Mouse (Mus musculus): ENCODE data around the gene Pvalb. TPM values are rescaled to one million over a fixed set of nuclear protein-coding genes. Genes with fewer than 3 reads are reported as not detected.
A peak's percentile ranks its signal among the peaks of the same experiment; 100 is the strongest.

Pvalb gene
- 1.7 and 1.9 TPM in 2 replicates for total RNA-seq (2014; rRNA removed)
- 7.6 and 11.3 TPM in 2 replicates for polyA plus RNA-seq (2015; fragmentation: Nextera tagmentation; extraction: Ambion mirVana)

DNA sequence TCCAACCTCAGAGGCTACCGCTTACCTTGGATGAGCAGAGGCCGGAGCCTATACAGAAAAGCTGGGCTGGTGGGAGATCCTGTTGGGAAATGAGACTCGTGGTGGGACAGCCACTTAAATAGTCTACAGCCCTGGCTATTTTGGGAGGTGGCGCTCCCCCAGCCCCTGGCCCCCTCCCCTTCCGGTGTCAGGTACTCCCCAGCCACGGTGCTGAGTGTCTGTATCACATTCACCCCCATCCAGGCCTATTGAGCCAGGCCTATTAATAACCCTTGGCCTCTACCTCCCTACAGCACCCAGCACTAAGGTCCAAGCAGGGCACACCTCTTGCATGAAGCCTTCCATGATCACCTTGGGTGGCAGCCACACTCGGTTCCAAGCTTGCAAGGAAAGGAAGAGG is at the start of gene Pvalb:
Pvalb (minus strand) TSS at position 89 of the 400 bp plus-strand sequence.
- H3K4me2 ChIP-seq (ENCODE audit: low read depth, low read length), result no peak within 1 kb of the TSS
- TF ChIP-seq CTCF (IDR thresholded peaks at IDR 0.05; ENCODE audit: low read depth), result no peak
- 89% methylated on average over 7 of the region's 7 CpGs for WGBS

DNA sequence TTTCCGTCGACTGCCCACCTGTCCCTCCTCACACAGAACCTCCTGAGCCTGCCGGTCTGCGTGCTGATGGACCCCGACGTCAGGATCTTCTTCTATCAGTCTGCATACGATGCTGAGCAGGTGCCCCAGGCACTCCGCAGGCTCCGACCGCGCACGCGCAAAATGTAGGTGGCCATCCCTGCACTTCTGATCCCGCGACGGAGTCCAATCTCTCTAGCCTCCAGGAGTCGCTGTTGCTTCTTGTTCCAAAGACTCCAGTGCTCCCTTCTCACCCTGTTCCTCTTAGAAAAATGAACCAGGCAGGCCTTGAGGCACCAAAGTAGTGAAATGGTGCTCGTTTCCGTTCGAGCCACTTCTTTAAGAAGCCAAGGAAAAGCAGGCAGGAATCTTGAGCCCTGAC is 48.6 kb upstream of the Pvalb start:
- WGBS, result 21% methylated on average over 20 of the region's 20 CpGs
- no peak overlapping the region for H3K27ac ChIP-seq

More for the DNA sequence above, at the start of gene Pvalb:
- no peak for DNase-seq (ENCODE audit: low spot score)
- no peak within 1 kb of the TSS for H3K9ac ChIP-seq (replicated peaks; ENCODE audit: low read length)
- no peaks in the 10 kb centered on the region for H3K9me3 ChIP-seq (ENCODE audit: low read length)
- 0 out of 2 replicates have a peak, but pooled peaks cover 3% of the 10 kb centered on the region for H3K4me1 ChIP-seq (ENCODE audit: insufficient read depth, low read length)
- ATAC-seq, result no peak
- H3K27ac ChIP-seq, result no peak within 1 kb of the TSS
- no peaks in the 10 kb centered on the region for H3K36me3 ChIP-seq (ENCODE audit: insufficient read depth, low read length)
- peaks cover 7% of the 10 kb centered on the region; the same call in 1 of the 2 replicates for H3K27me3 ChIP-seq (ENCODE audit: insufficient read depth, low read length)
- H3K4me3 ChIP-seq (ENCODE audit: low read length), result no peak within 1 kb of the TSS

GRCm38 (mm10) chr15:78248410-78248809 is 42.2 kb upstream of the Pvalb start:
- Histone ChIP-seq H3K27ac (no peak overlapping the region), H3K9ac (replicated peaks; ENCODE audit: low read length) (no peak overlapping the region), H3K4me3 (ENCODE audit: low read length) (no peak overlapping the region), H3K4me2 (ENCODE audit: low read depth, low read length) (no peak overlapping the region), H3K27me3 (ENCODE audit: insufficient read depth, low read length) (no peaks in the 10 kb centered on the region), H3K36me3 (ENCODE audit: insufficient read depth, low read length) (no peaks in the 10 kb centered on the region), H3K4me1 (ENCODE audit: insufficient read depth, low read length) (no peaks in the 10 kb centered on the region), H3K9me3 (ENCODE audit: low read length) (no peaks in the 10 kb centered on the region)
- 79% methylated on average over 3 of the region's 3 CpGs for WGBS
- no peak for DNase-seq (ENCODE audit: low spot score)
- TF ChIP-seq CTCF (IDR thresholded peaks at IDR 0.05; ENCODE audit: low read depth), result no peak
- no peak for ATAC-seq

More for the DNA sequence above, 48.6 kb upstream of the Pvalb start:
- no peak overlapping the region for H3K4me2 ChIP-seq (ENCODE audit: low read depth, low read length)
- H3K9ac ChIP-seq (replicated peaks; ENCODE audit: low read length), result no peak overlapping the region; the same call in 1 of the 2 replicates
- H3K4me1 ChIP-seq (ENCODE audit: insufficient read depth, low read length), result no peaks in the 10 kb centered on the region
- peak; percentile 36; the same call in 1 of the 2 replicates for ATAC-seq
- no peak overlapping the region for H3K4me3 ChIP-seq (ENCODE audit: low read length)
- TF ChIP-seq CTCF (IDR thresholded peaks at IDR 0.05; ENCODE audit: low read depth), result peak; percentile 67
- no peaks in the 10 kb centered on the region for H3K9me3 ChIP-seq (ENCODE audit: low read length)
- H3K27me3 ChIP-seq (ENCODE audit: insufficient read depth, low read length), result no peaks in the 10 kb centered on the region
- no peaks in the 10 kb centered on the region for H3K36me3 ChIP-seq (ENCODE audit: insufficient read depth, low read length)
- DNase-seq (ENCODE audit: low spot score), result peak; percentile 88

DNA sequence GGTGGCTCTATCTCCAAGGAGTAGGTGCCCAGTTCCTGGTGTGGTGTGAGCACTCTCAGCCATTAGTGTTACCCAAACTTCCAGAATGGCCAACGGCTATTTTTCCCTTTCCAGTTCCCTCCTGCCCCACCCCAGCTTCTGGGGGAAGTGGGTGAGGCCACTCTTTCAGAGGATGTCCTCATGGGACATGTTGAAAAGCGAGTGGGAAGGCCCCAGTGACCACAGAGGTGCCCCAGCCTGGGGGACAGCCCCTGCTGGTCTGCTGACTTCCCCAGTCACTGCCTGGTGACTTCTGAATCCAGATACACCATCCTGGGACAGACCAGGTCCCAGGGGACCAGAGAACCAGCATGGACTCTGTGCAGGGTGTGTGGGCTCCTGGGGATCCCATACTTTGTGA is 41.5 kb upstream of the Pvalb start:
- Histone ChIP-seq H3K4me2 (ENCODE audit: low read depth, low read length) (no peak overlapping the region), H3K4me1 (ENCODE audit: insufficient read depth, low read length) (no peaks in the 10 kb centered on the region), H3K9me3 (ENCODE audit: low read length) (no peaks in the 10 kb centered on the region), H3K36me3 (ENCODE audit: insufficient read depth, low read length) (no peaks in the 10 kb centered on the region), H3K27me3 (ENCODE audit: insufficient read depth, low read length) (no peaks in the 10 kb centered on the region), H3K4me3 (ENCODE audit: low read length) (no peak overlapping the region), H3K27ac (no peak overlapping the region), H3K9ac (replicated peaks; ENCODE audit: low read length) (no peak overlapping the region)
- DNase-seq (ENCODE audit: low spot score), result no peak
- no peak for TF ChIP-seq CTCF (IDR thresholded peaks at IDR 0.05; ENCODE audit: low read depth)
- WGBS, result 77% methylated on average over 2 of the region's 2 CpGs
- no peak for ATAC-seq

DNA sequence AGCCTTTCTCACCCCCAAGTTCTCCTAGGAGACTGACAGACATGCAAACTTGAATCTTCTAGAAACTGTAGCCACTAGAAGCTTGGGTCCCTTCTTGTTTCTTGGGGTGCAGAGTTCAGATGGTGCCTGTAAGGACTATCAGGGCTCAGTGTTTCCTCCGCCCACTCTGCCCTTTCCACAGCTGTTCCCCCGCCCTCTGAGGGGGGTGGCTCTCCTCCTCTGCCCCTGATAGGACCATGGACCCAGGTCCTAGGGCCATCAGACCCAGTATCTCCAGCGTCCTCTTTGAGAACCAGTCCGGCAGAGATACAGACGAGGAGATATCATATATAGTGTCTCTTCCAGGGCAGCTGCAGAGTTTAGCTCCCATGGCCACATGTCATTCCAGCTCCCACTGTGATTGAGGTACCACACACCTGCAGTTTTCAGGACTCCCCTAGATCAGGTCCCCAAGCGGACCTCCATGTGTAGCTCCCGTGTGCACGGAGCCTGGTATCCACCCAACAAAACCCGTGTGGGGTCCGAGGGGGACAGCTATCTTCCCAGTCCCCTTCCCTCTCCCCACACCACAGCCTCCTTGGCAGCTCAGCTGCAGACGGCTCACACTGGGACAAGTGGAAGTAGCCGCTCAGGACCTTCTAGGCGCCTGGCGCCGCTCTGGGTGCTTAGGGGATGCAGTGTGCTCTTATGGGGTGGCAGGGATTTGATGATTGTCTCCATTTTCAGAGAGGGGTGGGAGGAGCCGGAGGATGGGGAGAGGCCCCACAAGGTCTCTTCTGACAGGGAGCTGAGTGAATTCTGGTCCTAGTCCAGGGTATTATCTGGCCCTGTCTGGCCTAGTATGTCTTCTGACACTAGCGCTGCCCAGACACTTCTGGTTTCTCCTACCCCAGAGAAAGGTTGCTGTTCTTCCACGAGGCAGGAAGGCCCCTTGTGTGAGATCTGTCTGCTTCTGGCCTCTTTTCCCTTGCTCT is 40.2 kb upstream of the Pvalb start:
- Histone ChIP-seq H3K9me3 (ENCODE audit: low read length) (no peaks in the 10 kb centered on the region), H3K27me3 (ENCODE audit: insufficient read depth, low read length) (no peaks in the 10 kb centered on the region), H3K4me3 (ENCODE audit: low read length) (no peak overlapping the region), H3K9ac (replicated peaks; ENCODE audit: low read length) (no peak overlapping the region), H3K36me3 (ENCODE audit: insufficient read depth, low read length) (no peaks in the 10 kb centered on the region), H3K4me2 (ENCODE audit: low read depth, low read length) (no peak overlapping the region), H3K27ac (no peak overlapping the region), H3K4me1 (ENCODE audit: insufficient read depth, low read length) (no peaks in the 10 kb centered on the region)
- no peak for ATAC-seq
- no peak for DNase-seq (ENCODE audit: low spot score)
- WGBS, result 77% methylated on average over 18 of the region's 18 CpGs
- no peak for TF ChIP-seq CTCF (IDR thresholded peaks at IDR 0.05; ENCODE audit: low read depth)

- 77% methylated on average over 7 of the region's 7 CpGs for WGBS
- DNase-seq (ENCODE audit: low spot score), result no peak
- Histone ChIP-seq H3K27ac (no peak within 1 kb of the TSS), H3K4me2 (ENCODE audit: low read depth, low read length) (no peak within 1 kb of the TSS), H3K4me3 (ENCODE audit: low read length) (no peak within 1 kb of the TSS), H3K36me3 (ENCODE audit: insufficient read depth, low read length) (no peaks in the 10 kb centered on the region), H3K4me1 (ENCODE audit: insufficient read depth, low read length) (no peaks in the 10 kb centered on the region), H3K27me3 (ENCODE audit: insufficient read depth, low read length) (no peaks in the 10 kb centered on the region), H3K9me3 (ENCODE audit: low read length) (no peaks in the 10 kb centered on the region), H3K9ac (replicated peaks; ENCODE audit: low read length) (no peak within 1 kb of the TSS)
- no peak for TF ChIP-seq CTCF (IDR thresholded peaks at IDR 0.05; ENCODE audit: low read depth)
- no peak for ATAC-seq
Measured at GRCm38 (mm10) chr15:78244695-78245492, 38.7 kb upstream of the Pvalb start, which contains the start of gene Ncf4. Gene Ncf4 (plus strand): TSS chr15:78244801.

All from hindbrain, postnatal 0 days (tissue).